Mouse (Mus musculus) brain, adult 10 weeks (tissue): Measurements from ENCODE around the gene Dlgap5. TPM values are rescaled to one million over a fixed set of nuclear protein-coding genes. Genes with fewer than 3 reads are reported as not detected.

ENCODE experiments used
- polyA plus RNA-seq: library from polyadenylated mRNA; stranded (reverse); fragments of 350-450 nt; fragmentation: Illumina TruSeq; extraction: RNeasy Lipid Tissue Mini Kit (QIAGEN cat#74804); gene quantifications from one replicate; pipeline ENCODE4 v1.2.3, GENCODE M21; 2015; ENCODE audit warnings: low read depth, low replicate concordance

Gene Dlgap5
- 0.77 TPM for polyA plus RNA-seq

GRCm38 (mm10) chr14:47417775-47418665 lies at the start of gene Dlgap5:
Dlgap5 (minus strand) TSS chr14:47418407.

GRCm38 (mm10) chr14:47450121-47450520 lies 31.9 kb upstream of the Dlgap5 start, which contains the start of gene Fbxo34:
Fbxo34 (plus strand) TSS chr14:47450421.

GRCm38 (mm10) chr14:47367461-47367860 lies 50.7 kb downstream of the Dlgap5 start, which contains the start of gene Lgals3:
Lgals3 (plus strand) TSS chr14:47367751.

Other genes starting within 250 kb of the Dlgap5 start
- gene Gch1, start 229.0 kb downstream of the Dlgap5 start, polyA plus RNA-seq = 3.0 TPM
- gene Wdhd1, start 141.6 kb downstream of the Dlgap5 start, polyA plus RNA-seq = 3.7 TPM
- 6.8 TPM for gene Socs4, start 141.5 kb downstream of the Dlgap5 start, polyA plus RNA-seq
- gene Mapk1ip1l, start 120.1 kb downstream of the Dlgap5 start, polyA plus RNA-seq = 23.3 TPM
- 2.0 TPM for gene Lgals3, start 50.7 kb downstream of the Dlgap5 start, polyA plus RNA-seq
- gene Fbxo34, start 32.0 kb upstream of the Dlgap5 start, polyA plus RNA-seq = 56.9 TPM
- gene Atg14, start 152.2 kb upstream of the Dlgap5 start, polyA plus RNA-seq = 16.1 TPM
- 47.6 TPM for gene Ktn1, start 230.0 kb upstream of the Dlgap5 start, polyA plus RNA-seq